Mouse (Mus musculus) kidney, postnatal 0 days (tissue): ENCODE measurements around the gene Slc22a15. TPM values are rescaled to one million over a fixed set of nuclear protein-coding genes. Genes with fewer than 3 reads are reported as not detected.

ENCODE experiments used
- ATAC-seq: fragments of 200-750 bp; cut with Nextera tagmentation; replicated peaks from 2 replicates; pipeline ENCODE4 v1.8.0; 2017; ENCODE audit warnings: low read depth, moderate number of reproducible peaks, moderate TSS enrichment, moderate library complexity; ENCODE audit not compliant: low FRiP score
- DNase-seq: peaks from one replicate; pipeline ENCODE4 v3.0.0-alpha.2; 2016; ENCODE audit warnings: low spot score
- H3K27ac ChIP-seq: fragments of 300-500 bp; sonication (generic); 2 replicates; pipeline ENCODE4 v1.5.1; 2014; ENCODE audit warnings: mild to moderate bottlenecking
- H3K27me3 ChIP-seq: fragments of 300-500 bp; sonication (generic); 2 replicates; pipeline ENCODE4 v1.6.1; 2014; ENCODE audit warnings: low read length, mixed read lengths; ENCODE audit not compliant: insufficient read depth
- H3K36me3 ChIP-seq: fragments of 300-500 bp; sonication (generic); 2 replicates; pipeline ENCODE4 v1.6.1; 2014; ENCODE audit warnings: low read length, mixed read lengths; ENCODE audit not compliant: insufficient read depth
- H3K4me1 ChIP-seq: fragments of 300-500 bp; sonication (generic); replicated peaks from 2 replicates; pipeline ENCODE4 v1.6.1; 2014; ENCODE audit warnings: antibody characterized with exemption, low read length, mixed read lengths; ENCODE audit not compliant: insufficient read depth
- H3K4me2 ChIP-seq: fragments of 300-500 bp; sonication (generic); 2 replicates; pipeline ENCODE4 v1.6.1; 2014; ENCODE audit warnings: mild to moderate bottlenecking, low read length, moderate library complexity, mixed read lengths
- H3K4me3 ChIP-seq: fragments of 300-500 bp; sonication (generic); replicated peaks from 2 replicates; pipeline ENCODE4 v1.5.1; 2014; ENCODE audit warnings: low read depth, low read length
- H3K9ac ChIP-seq: fragments of 300-500 bp; sonication (generic); 2 replicates; pipeline ENCODE4 v1.6.1; 2014; ENCODE audit warnings: low read depth, low read length
- H3K9me3 ChIP-seq: fragments of 300-500 bp; sonication (generic); replicated peaks from 2 replicates; pipeline ENCODE4 v1.6.1; 2016; ENCODE audit warnings: low read length, inconsistent platforms, mixed read lengths
- CTCF ChIP-seq: IDR thresholded peaks from 2 replicates; pipeline ENCODE4 v1.5.1; 2016; ENCODE audit warnings: antibody characterized with exemption, low read depth, mild to moderate bottlenecking, moderate library complexity
- WGBS: fragments of 180-500 bp; shearing (Covaris S2); extraction: QIAGEN DNeasy Blood & Tissue Kit; methylation state at CpG from one replicate; pipeline ENCODE4 v1.1.7; 2014; 5-methylcytosine and 5-hydroxymethylcytosine counted together
- polyA plus RNA-seq: library from polyadenylated mRNA; unstranded; fragments of >200 nt; fragmentation: Nextera tagmentation; extraction: Ambion mirVana; gene quantifications from 2 replicates; pipeline ENCODE4 v1.2.1, GENCODE M21; 2015

Gene Slc22a15
- polyA plus RNA-seq, 1 experiment from 2014 or later, result 3.7 TPM

GRCm38 (mm10) chr3:101806149-101806548, 118.1 kb downstream of the Slc22a15 start:
- H3K4me3 ChIP-seq, result no peak overlapping the region
- DNase-seq (peak; percentile 91), ATAC-seq (peak; percentile 88)
- WGBS, result 5% methylated on average over 16 of the region's 16 CpGs
- H3K27ac ChIP-seq, result peak overlapping the region; percentile 74
- H3K36me3 ChIP-seq, result no peaks in the 10 kb centered on the region
- no peaks in the 10 kb centered on the region for H3K9me3 ChIP-seq
- no peaks in the 10 kb centered on the region for H3K27me3 ChIP-seq
- no peak overlapping the region for H3K9ac ChIP-seq
- peak; percentile 99 for TF ChIP-seq CTCF
- 0 out of 2 replicates have a peak, but pooled peaks cover 14% of the 10 kb centered on the region for H3K4me1 ChIP-seq
- 0 out of 2 replicates have a peak overlapping the region, but pooled peaks have one; percentile 14 for H3K4me2 ChIP-seq

Other genes starting within 250 kb of the Slc22a15 start
- gene Mab21l3, start 75.5 kb downstream of the Slc22a15 start, polyA plus RNA-seq, result 1.0 TPM in 2 replicates
- not detected in 2 replicates for gene Nhlh2, start 85.6 kb upstream of the Slc22a15 start, polyA plus RNA-seq
- 0.41 and 0.47 TPM in 2 replicates for gene Casq2, start 162.0 kb upstream of the Slc22a15 start, polyA plus RNA-seq